Mouse (Mus musculus): Measurements from ENCODE around the gene Mios.

Gene Mios

GRCm38 (mm10) chr6:8209047-8209865 is at the start of gene Mios:
Gene Mios (plus strand): TSS chr6:8209222.
- peak; percentile 93 for DNase-seq (ENCODE audit: low spot score)

- DNase-seq (ENCODE audit: low spot score): no peak
Measured at GRCm38 (mm10) chr6:8160001-8160400, 49.0 kb upstream of the Mios start.

DNA sequence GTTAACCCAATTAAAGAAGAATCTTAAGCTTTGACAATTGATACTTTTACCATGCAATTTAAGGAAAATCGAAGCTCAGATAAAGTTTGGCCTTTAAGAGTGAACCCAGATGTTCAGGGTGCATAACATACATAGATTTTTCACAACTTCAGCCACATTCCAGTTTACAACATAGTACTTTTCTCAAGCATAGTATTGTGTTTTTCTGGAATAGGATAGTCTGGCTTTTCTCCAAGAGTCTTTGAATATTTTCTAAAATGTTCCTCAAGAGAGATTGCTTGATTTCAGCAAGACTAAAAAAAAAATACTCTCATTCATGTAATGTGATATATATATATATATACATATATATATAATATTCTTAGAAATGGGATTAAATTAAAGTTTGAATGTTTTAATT is 44.3 kb upstream of the Mios start:
- no peak for DNase-seq (ENCODE audit: low spot score)

DNA sequence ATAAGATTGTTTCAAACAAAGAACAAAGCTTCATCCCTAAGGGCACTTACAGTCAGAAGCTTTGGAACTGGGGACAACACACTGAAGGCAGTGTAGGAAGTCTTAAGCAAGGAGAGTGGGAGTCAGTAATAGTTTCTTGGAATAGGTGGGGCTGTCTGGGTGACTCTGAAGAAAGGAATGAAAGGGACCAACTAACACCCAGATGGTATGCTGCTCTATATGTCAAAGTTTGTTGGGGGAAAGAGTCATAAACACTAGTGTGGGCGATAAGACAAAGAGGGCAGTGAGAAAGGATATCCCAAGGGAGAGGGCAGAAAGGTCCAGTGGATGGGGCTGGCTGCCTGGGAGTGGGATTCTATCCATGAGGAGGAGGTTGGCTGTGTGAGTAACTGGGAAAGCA is 36.9 kb upstream of the Mios start:
- DNase-seq (ENCODE audit: low spot score): no peak

GRCm38 (mm10) chr6:8174062-8174461 is 35.0 kb upstream of the Mios start:
- DNase-seq (ENCODE audit: low spot score): peak; percentile 37

- DNase-seq (ENCODE audit: low spot score): no peak
Measured at GRCm38 (mm10) chr6:8175346-8175745, 33.7 kb upstream of the Mios start.

- DNase-seq (ENCODE audit: low spot score): no peak
Measured at GRCm38 (mm10) chr6:8176116-8176515, 32.9 kb upstream of the Mios start.

- peak; percentile 42 for DNase-seq (ENCODE audit: low spot score)
Measured at GRCm38 (mm10) chr6:8178397-8178941, 30.6 kb upstream of the Mios start.

GRCm38 (mm10) chr6:8188599-8189233 is 20.3 kb upstream of the Mios start:
- peak; percentile 63 for DNase-seq (ENCODE audit: low spot score)

- no peak for DNase-seq (ENCODE audit: low spot score)
Measured at GRCm38 (mm10) chr6:8189917-8190316, 19.1 kb upstream of the Mios start.

DNA sequence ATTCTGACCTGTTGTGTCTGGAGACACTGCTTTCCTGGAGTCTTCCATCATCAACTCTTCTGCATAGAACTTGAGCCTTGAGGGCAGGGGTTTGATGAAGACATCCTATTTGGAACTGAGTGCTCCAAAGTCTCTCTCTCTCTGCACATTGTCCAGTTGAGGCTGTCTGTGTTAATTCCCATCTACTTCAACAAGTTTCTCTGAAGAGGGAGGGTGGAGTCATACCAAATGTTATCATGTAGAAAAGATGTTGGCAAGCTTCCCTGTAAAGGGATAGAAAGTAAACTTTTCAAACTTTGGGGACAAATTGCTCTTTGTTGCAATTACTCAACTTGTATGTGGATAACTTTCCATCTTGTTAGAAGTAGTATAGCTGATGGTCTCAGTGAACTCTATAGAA is 16.5 kb upstream of the Mios start, which contains the start of gene Col28a1:
Col28a1 (minus strand) TSS at position 101 of the 400 bp plus-strand sequence.
- no peak for DNase-seq (ENCODE audit: low spot score)

GRCm38 (mm10) chr6:8209866-8210186 is 804 bp downstream of the Mios start:
- DNase-seq (ENCODE audit: low spot score): no peak

GRCm38 (mm10) chr6:8210661-8211060 is 1.6 kb downstream of the Mios start:
- peak; percentile 12 for DNase-seq (ENCODE audit: low spot score)

DNA sequence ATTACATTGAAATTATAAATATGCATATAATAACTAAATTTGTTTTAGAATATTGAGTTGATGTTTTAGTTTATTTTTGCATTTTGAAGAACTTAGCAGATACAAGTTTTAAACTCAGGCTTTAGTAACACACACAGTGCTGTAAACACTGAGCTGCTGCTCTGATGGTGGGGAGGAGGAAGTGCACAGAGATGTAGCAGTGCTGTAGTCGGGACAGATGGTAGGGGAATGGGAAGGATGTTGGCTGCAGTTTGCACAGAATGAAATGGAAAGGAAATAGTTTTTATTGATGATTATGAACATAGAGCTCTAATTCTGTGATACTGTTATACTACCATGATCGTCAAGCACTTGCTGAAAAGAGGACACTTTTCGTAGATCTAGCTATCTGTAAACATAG is 18.0 kb downstream of the Mios start:
- no peak for DNase-seq (ENCODE audit: low spot score)

DNA sequence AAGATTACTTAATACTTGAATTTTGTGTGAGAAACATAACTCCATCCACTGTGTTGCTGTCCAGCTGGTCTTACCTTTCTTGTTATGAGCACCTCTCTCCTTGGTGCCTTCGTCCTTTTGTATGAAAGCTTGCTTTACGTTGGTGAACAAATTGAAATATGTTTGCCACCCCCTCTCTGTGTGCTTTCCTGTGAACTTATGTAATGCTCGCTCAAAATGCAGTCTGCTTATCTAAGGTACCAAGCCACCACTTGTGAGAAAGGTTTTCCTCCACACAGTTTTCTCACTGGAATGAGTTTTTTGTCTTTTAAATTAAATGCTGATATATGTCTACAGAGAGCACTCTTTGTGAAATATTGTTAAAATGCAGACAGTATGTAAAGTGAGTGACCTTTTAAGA is 19.6 kb downstream of the Mios start:
- no peak for DNase-seq (ENCODE audit: low spot score)

DNA sequence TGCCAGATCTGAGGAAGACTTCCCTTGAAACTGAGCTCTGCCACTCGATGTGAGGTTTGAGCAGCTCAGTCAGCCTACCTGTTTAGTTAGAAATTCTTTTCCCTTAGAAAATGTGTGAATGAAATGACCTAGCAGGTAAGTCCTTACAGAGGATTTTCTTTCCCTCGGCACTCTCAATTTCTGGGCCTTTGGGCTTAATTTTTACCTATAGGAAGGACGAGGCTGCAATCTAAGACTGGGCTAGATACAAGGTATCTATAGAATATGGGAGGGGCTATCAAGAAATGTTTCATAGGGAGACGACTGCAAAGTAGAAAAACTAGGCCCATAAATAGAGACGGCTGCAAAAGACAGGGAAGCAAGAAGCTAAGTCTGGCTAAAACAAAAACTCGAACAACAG is 49.3 kb downstream of the Mios start:
- DNase-seq (ENCODE audit: low spot score): no peak

GRCm38 (mm10) chr6:8259004-8259666 is 50.1 kb downstream of the Mios start, which contains the start of the genes Rpa3, Umad1 and Gm45062:
Gene Rpa3 (minus strand): TSS chr6:8259173.
Gene Umad1 (plus strand): TSS chr6:8259288.
Gene Gm45062 (plus strand): TSS chr6:8259450.
- peak; percentile 98 for DNase-seq (ENCODE audit: low spot score)

GRCm38 (mm10) chr6:8259667-8260044 is 50.6 kb downstream of the Mios start:
- no peak for DNase-seq (ENCODE audit: low spot score)

DNA sequence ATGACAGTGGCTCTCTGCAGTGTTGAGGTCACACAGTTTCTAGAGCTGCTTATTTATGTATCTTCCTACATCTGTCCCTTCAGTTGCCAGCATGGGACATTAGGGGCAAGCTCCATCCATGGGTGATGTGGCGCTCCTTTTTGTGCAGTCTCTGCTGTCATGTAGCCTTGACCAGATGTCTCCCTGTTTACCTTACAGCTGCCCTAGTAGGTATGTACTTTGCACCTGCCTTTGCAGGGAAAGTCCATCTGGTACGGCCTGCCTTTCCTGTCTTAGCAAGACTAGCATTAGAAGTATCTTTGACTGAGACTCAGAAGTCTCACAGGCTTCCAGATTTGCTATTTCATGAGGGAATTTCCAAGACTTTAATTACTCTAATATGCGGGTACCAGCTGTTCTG is 62.0 kb downstream of the Mios start:
- DNase-seq (ENCODE audit: low spot score): no peak

DNA sequence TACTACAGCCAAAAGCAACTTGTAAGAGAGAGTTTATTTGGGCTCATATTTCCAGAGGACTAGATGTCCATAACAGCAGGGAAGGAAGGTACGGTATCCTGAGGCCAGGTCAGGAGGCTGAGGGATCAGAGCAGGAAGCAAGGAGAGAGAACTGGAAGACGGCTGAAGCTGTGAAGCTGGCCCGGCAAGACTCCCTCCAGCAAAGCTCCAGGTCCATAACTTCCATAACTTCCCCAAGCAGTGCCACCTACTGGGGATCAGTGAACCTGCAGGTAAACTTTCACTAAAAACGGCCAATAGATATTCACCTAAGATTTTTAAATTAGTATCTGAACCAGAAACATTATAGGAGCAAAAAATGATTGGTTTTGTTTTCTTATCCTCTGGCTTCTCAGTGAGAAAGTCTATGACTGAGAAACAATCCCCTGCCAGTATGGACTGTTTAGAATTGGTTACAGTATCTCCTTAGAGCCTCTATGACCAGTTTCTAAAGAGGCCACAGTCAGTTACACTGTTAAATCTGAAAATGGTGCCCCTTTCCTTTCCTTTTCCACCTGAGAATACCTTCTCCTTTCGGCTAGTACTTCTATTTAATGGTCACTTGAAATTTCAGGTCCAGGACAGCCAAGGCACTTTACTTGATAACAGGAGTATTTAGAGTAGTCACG is 65.5 kb downstream of the Mios start:
- peak; percentile 72 for DNase-seq (ENCODE audit: low spot score)

- DNase-seq (ENCODE audit: low spot score): peak; percentile 67
Measured at GRCm38 (mm10) chr6:8275098-8275497, 66.1 kb downstream of the Mios start.

DNA sequence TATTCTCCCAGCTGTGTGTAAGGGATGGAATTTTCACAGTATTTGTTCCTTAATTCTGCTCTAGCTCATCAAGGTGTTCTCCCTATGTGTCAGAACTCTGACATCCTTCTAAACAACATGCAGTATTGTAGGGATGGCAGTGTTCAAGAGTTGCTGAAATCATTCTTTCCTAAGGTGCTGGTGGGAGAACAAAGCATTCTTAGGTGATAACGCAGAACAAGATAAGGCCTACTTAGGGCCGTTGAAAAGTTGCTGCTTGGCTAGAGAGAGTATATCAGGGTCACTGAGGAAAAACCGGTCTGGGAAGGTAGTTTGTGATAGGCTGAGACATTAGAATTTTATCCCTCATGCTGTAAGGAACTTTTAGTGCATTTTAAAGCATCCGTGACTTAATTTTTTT is 67.4 kb downstream of the Mios start:
- DNase-seq (ENCODE audit: low spot score): no peak
